Mouse (Mus musculus) megakaryocyte, embryonic 14.5 days (primary cell): ENCODE results near the gene Chchd5.

Experiments used
- FLI1 ChIP-seq: IDR thresholded peaks from 2 replicates; pipeline ENCODE4 v1.6.1; 2012; ENCODE audit warnings: low read length, inconsistent platforms, mixed read lengths
- GATA1 ChIP-seq: IDR thresholded peaks from 3 replicates; pipeline ENCODE4 v1.6.1; 2012; ENCODE audit warnings: mixed read lengths, low read length, inconsistent platforms, borderline replicate concordance

DNA sequence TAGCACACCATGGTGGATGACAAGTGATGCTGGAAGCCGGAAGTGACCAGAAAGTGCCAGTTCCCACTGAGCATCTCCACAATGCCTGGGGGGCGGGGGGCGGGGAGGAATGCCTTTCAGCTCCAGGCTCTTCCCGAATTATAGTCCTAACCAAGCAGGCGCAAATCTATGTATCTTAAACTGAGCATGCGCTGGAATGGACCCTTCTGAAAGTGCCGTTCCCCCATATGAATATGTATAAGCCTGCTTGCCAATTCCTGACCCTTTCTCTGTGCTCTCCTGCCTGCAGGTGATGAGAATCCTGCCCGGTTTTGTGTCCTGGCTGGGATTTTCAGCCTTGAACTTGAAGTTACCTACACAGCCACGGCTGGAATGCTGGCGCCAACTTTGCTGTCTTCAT, 43.9 kb downstream of the Chchd5 start:
- no peak for TF ChIP-seq GATA1
- no peak for TF ChIP-seq FLI1
